Mouse (Mus musculus) CH12.LX (cell line): Measurements from ENCODE around the gene Cradd. TPM values are rescaled to one million over a fixed set of nuclear protein-coding genes. Genes with fewer than 3 reads are reported as not detected.

Experiments
- DNase-seq: peaks from one replicate; pipeline ENCODE4 v3.0.0-alpha.2; 2013; ENCODE audit errors: extremely low read depth
- H3K27ac ChIP-seq: 2 replicates; pipeline ENCODE4 v1.5.1; 2012; ENCODE audit warnings: low read depth, mild to moderate bottlenecking, control low read depth, moderate library complexity; ENCODE audit not compliant: insufficient read depth
- H3K27me3 ChIP-seq: replicated peaks from 2 replicates; pipeline ENCODE3; 2012; ENCODE audit warnings: inconsistent platforms
- H3K36me3 ChIP-seq, 2 experiments: replicated peaks in 1 of 2; 2 replicates each; pipeline versions ENCODE3 to v1.6.1; 2012; ENCODE audit warnings: inconsistent platforms in 1 of 2, low read length in 1 of 2, mild to moderate bottlenecking in 1 of 2, mixed read lengths in 1 of 2, moderate library complexity in 1 of 2; ENCODE audit not compliant: control insufficient read depth in 1 of 2, insufficient read depth in 1 of 2
- H3K4me1 ChIP-seq, 2 experiments: 2 replicates each; pipeline ENCODE4 v1.6.1; 2012; ENCODE audit warnings: inconsistent platforms in 1 of 2, moderate library complexity in 1 of 2; ENCODE audit not compliant: insufficient read depth in 2 of 2, control insufficient read depth in 1 of 2
- H3K4me2 ChIP-seq: 2 replicates; pipeline ENCODE4 v1.6.1; 2012; ENCODE audit warnings: low read depth, mild to moderate bottlenecking, control low read depth; ENCODE audit not compliant: poor library complexity, insufficient read depth, severe bottlenecking
- H3K4me3 ChIP-seq, 3 experiments: fragments of 150-350 bp in 1 of 3; sonication (generic) in 1 of 3; replicated peaks in 1 of 3; 2 replicates each; pipeline versions ENCODE3 to v1.5.1; 2011 to 2012; ENCODE audit warnings: low read depth in 2 of 3, low read length in 2 of 3, mild to moderate bottlenecking in 2 of 3, moderate library complexity in 2 of 3, control low read depth in 1 of 3, improper control_type of control experiment in 1 of 3, inconsistent platforms in 1 of 3, mixed read lengths in 1 of 3; ENCODE audit not compliant: poor library complexity in 1 of 3
- H3K79me2 ChIP-seq: replicated peaks from 2 replicates; pipeline ENCODE4 v1.6.1; 2012; ENCODE audit warnings: mild to moderate bottlenecking, moderate library complexity; ENCODE audit not compliant: control insufficient read depth, poor library complexity, insufficient read depth, severe bottlenecking; ENCODE audit errors: extremely low read depth
- H3K9ac ChIP-seq: 2 replicates; pipeline ENCODE4 v1.6.1; 2012; ENCODE audit warnings: low read depth, mild to moderate bottlenecking, control low read depth, moderate library complexity; ENCODE audit not compliant: insufficient read depth
- H3K9me3 ChIP-seq: replicated peaks from 2 replicates; pipeline ENCODE3; 2012; ENCODE audit warnings: low read length, inconsistent platforms, mixed read lengths
- CHD1 ChIP-seq: IDR thresholded peaks from 2 replicates; pipeline ENCODE4 v1.6.1; 2012; ENCODE audit warnings: low read depth, low read length, improper control_type of control experiment, inconsistent platforms
- CTCF ChIP-seq, 2 experiments: IDR thresholded peaks in 1 of 2; conservative IDR thresholded peaks in 1 of 2; 2 replicates each; pipeline ENCODE4 v1.5.1; 2011 to 2012; ENCODE audit warnings: low read depth in 2 of 2, low read length in 2 of 2, improper control_type of control experiment in 1 of 2, inconsistent platforms in 1 of 2, mild to moderate bottlenecking in 1 of 2, moderate library complexity in 1 of 2
- E2F4 ChIP-seq: IDR thresholded peaks from 2 replicates; pipeline ENCODE4 v1.6.1; 2011; ENCODE audit warnings: low read depth, low read length, improper control_type of control experiment; ENCODE audit not compliant: insufficient replicate concordance
- GABPA ChIP-seq: IDR thresholded peaks from 2 replicates; pipeline ENCODE4 v1.6.1; 2012; ENCODE audit warnings: low read depth, low read length, improper control_type of control experiment, inconsistent platforms; ENCODE audit not compliant: insufficient replicate concordance
- HCFC1 ChIP-seq: IDR thresholded peaks from 2 replicates; pipeline ENCODE4 v1.6.1; 2012; ENCODE audit warnings: low read depth, mild to moderate bottlenecking, inconsistent platforms, low read length, improper control_type of control experiment
- JUN ChIP-seq: IDR thresholded peaks from 2 replicates; pipeline ENCODE4 v1.6.1; 2011; ENCODE audit warnings: low read depth, mild to moderate bottlenecking, low read length, improper control_type of control experiment, moderate library complexity; ENCODE audit not compliant: insufficient read depth
- JUND ChIP-seq: conservative IDR thresholded peaks from 2 replicates; pipeline ENCODE4 v1.6.1; 2011; ENCODE audit warnings: low read depth, low read length, improper control_type of control experiment
- MAX ChIP-seq: IDR thresholded peaks from 2 replicates; pipeline ENCODE4 v1.6.1; 2011; ENCODE audit warnings: low read length, improper control_type of control experiment
- MAZ ChIP-seq: IDR thresholded peaks from 2 replicates; pipeline ENCODE4 v1.6.1; 2012; ENCODE audit warnings: low read depth, mild to moderate bottlenecking, inconsistent platforms, low read length, improper control_type of control experiment, moderate library complexity
- SIN3A ChIP-seq: IDR thresholded peaks from 2 replicates; pipeline ENCODE4 v1.6.1; 2012; ENCODE audit warnings: low read length, improper control_type of control experiment, inconsistent platforms
- SMC3 ChIP-seq: IDR thresholded peaks from 2 replicates; pipeline ENCODE4 v1.6.1; 2011; ENCODE audit warnings: low read depth, low read length, improper control_type of control experiment
- TBP ChIP-seq: conservative IDR thresholded peaks from 2 replicates; pipeline ENCODE4 v1.6.1; 2011; ENCODE audit warnings: low read depth, low read length, improper control_type of control experiment
- USF1 ChIP-seq: IDR thresholded peaks from 2 replicates; pipeline ENCODE4 v1.6.1; 2014; ENCODE audit warnings: low read depth, mild to moderate bottlenecking, inconsistent platforms, low read length, improper control_type of control experiment
- ZC3H11A ChIP-seq: IDR thresholded peaks from 2 replicates; pipeline ENCODE4 v1.6.1; 2012; ENCODE audit warnings: low read depth, mild to moderate bottlenecking, inconsistent platforms, low read length, improper control_type of control experiment
- ZKSCAN1 ChIP-seq: IDR thresholded peaks from 2 replicates; pipeline ENCODE4 v1.6.1; 2012; ENCODE audit warnings: low read depth, inconsistent platforms, low read length, improper control_type of control experiment, borderline replicate concordance
- dilution Hi-C: fragments of 300-500 bp; cut with MboI; formaldehyde crosslinking; loops from 2 replicates; pipeline ENCODE4 v1.14.3; 2020; ENCODE audit warnings: low sequenced_read_pairs; ENCODE audit not compliant: extremely low pct_unique_long_range_greater_than_20kb, extremely low pct_ligation_motif_present
- in situ Hi-C: fragments of 300-500 bp; cut with MboI; formaldehyde crosslinking; loops from 3 replicates; pipeline ENCODE4 v1.14.3; 2019; ENCODE audit warnings: low sequenced_read_pairs, low pct_ligation_motif_present, low pct_unique_long_range_greater_than_20kb, mixed read lengths
- polyA plus RNA-seq: library from polyadenylated mRNA; unstranded; fragments of >175 nt; gene quantifications from 2 replicates; pipeline ENCODE4 v1.2.1, GENCODE M21; 2012; ENCODE audit warnings: low read depth; ENCODE audit not compliant: insufficient read length
- total RNA-seq, 2 experiments: library from RNA; depleted of rRNA; stranded (reverse); fragments of 300-350 nt in 1 of 2; fragments of >200 nt in 1 of 2; gene quantifications; 2 replicates each; pipeline ENCODE4 v1.2.3; 2012 to 2014

The Cradd gene
- total and polyA plus RNA-seq, 3 experiments: 5.6 to 8.8 (median 5.6) TPM

- H3K9ac ChIP-seq: no peak overlapping the region
- H3K4me3 ChIP-seq: no peak overlapping the region
- H3K9me3 ChIP-seq: no peaks in the 10 kb centered on the region
- in situ Hi-C loops: no loop called here
- TF ChIP-seq E2F4 (no peak), USF1 (no peak), MAX (no peak)
- no peak overlapping the region for H3K27ac ChIP-seq
- H3K4me2 ChIP-seq: no peak overlapping the region
- dilution Hi-C loops: no loop called here
- no peaks in the 10 kb centered on the region for H3K79me2 ChIP-seq
- no peaks in the 10 kb centered on the region for H3K27me3 ChIP-seq
- DNase-seq: no peak
- H3K4me1 ChIP-seq: peaks cover 0 to 8% of the 10 kb centered on the region in 2 experiments; a peak in 2 of 4 replicates
- H3K36me3 ChIP-seq: no peaks in the 10 kb centered on the region
Observed at GRCm38 (mm10) chr10:95233044-95233443, 90.9 kb downstream of the Cradd start.

DNA sequence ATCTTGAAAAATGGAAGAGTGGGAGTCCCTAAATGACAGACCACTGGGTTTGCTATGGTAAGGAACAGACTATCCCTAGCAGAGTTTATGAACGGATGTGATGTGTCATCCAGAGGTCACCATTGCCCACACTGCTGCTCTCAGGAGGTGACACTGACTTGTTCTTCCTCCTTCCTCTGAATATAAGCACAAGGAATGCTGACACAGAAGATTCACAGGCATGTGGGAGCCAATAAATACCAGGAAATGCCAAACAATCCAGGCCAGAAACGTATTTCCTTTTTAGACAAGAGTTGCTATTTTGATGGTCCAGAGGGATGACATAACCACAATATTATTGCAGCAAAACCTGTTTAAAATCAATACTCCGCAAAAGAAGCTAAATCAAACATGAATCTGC, 91.4 kb downstream of the Cradd start:
- Histone ChIP-seq H3K4me1 (peaks cover 0 to 8% of the 10 kb centered on the region in 2 experiments; a peak in 2 of 4 replicates), H3K27ac (no peak overlapping the region)
- dilution Hi-C loops: no loop called here

DNA sequence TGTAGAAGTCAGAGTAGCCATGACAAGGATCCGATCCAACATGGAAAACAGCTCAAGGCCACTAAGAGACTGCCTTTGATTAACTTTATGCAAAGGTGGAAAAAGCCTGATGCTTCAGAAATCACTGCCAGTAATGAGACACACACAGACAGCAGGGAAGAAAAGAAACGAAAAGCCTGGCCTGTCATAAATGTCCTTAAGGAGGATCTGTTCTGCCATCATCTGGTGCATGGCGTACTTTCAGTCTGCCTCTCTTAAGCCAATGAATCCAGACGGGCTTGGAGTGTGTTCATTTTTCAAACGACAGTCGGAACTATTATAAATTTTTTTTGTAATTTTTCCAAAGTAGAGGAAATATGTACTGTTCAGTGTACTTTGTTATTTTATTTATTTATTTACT, 95.7 kb downstream of the Cradd start:
- dilution Hi-C loops: no loop called here
- in situ Hi-C loops: no loop called here
- Histone ChIP-seq H3K4me1 (peaks cover 0 to 8% of the 10 kb centered on the region in 2 experiments; a peak in 2 of 4 replicates), H3K27me3 (no peaks in the 10 kb centered on the region), H3K27ac (no peak overlapping the region), H3K79me2 (no peaks in the 10 kb centered on the region), H3K36me3 (peaks cover 0 to 2% of the 10 kb centered on the region in 2 experiments), H3K4me3 (no peak overlapping the region), H3K9ac (no peak overlapping the region), H3K9me3 (no peaks in the 10 kb centered on the region), H3K4me2 (no peak overlapping the region)
- no peak for DNase-seq
- TF ChIP-seq ZKSCAN1 (no peak), SMC3 (0 out of 2 replicates have a peak, but pooled peaks have one; percentile 9), CTCF (conservative IDR thresholded peaks at IDR 0.05 in 1 of 2, IDR thresholded peaks at IDR 0.05 in 1 of 2; ENCODE audit: low read depth in 2 of 2, low read length in 2 of 2) (no peak)

More for the DNA sequence above, 91.4 kb downstream of the Cradd start:
- in situ Hi-C loops: no loop called here
- Histone ChIP-seq H3K9ac (no peak overlapping the region), H3K9me3 (no peaks in the 10 kb centered on the region), H3K4me2 (no peak overlapping the region), H3K36me3 (no peaks in the 10 kb centered on the region), H3K79me2 (no peaks in the 10 kb centered on the region), H3K27me3 (no peaks in the 10 kb centered on the region), H3K4me3 (no peak overlapping the region)
- DNase-seq: no peak
- TF ChIP-seq JUN (no peak), GABPA (no peak), HCFC1 (no peak), CHD1 (no peak), TBP (no peak), MAZ (no peak), JUND (no peak), ZC3H11A (no peak), SIN3A (no peak)
- TF ChIP-seq, all 38 proteins: peak for 0
